Mouse (Mus musculus) bone marrow, adult 2 months (tissue): ENCODE measurements at regions not wholly inside any gene's neighbourhood (a gene's known extent, or its start where the extent isn't known, plus 50 kb on each side); places are given as distances from the start of the nearest gene placed in this dataset.

ENCODE experiments used
- CTCF ChIP-seq: fragments of 200-500 bp; IDR thresholded peaks from 2 replicates; pipeline ENCODE4 v1.5.1; 2011; ENCODE audit warnings: low read length, control low read depth; ENCODE audit not compliant: control insufficient read depth, insufficient read depth
- POLR2A ChIP-seq: fragments of 200-500 bp; IDR thresholded peaks from 2 replicates; pipeline ENCODE4 v1.6.1; 2011; ENCODE audit warnings: low read depth, mild to moderate bottlenecking, control low read depth, low read length, borderline replicate concordance; ENCODE audit not compliant: control insufficient read depth

- no peak for TF ChIP-seq CTCF
- TF ChIP-seq POLR2A: no peak
Observed at GRCm38 (mm10) chr10:21511386-21511785, 81.6 kb upstream of the 1700020N01Rik start.
